Mouse (Mus musculus) retina, postnatal 1 day (tissue): ENCODE measurements around the gene Olfr714.
"Not testable (repeated sequence)": the region's sequence is repeated elsewhere in the genome, so short reads cannot be mapped to it uniquely, and the experiment has no call there.

Experiments used
- DNase-seq: peaks from one replicate; pipeline ENCODE4 v3.0.0-alpha.2; 2012

Gene Olfr714

DNA sequence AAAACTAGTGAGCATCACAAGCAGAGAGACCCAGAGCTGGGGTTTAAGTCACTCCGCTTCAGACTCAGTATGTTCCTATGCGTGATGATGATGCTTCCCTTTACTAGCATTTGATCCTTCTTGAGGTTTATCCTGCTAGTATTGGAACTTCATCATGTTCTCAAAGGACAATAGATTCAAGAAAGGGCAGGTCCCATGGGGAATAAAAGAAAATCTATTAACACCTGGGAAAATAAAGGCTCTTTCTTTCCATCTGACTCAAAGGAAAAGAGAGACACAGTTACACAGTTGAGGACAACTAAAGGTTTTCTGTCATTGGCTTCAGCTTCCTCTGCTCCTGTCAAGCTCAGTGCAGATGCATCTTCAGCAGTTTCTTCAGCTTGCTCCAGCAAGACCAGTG lies at the start of gene Olfr714:
Gene Olfr714 (plus strand): TSS at position 301 of the 400 bp plus-strand sequence.
- no peak for DNase-seq

DNA sequence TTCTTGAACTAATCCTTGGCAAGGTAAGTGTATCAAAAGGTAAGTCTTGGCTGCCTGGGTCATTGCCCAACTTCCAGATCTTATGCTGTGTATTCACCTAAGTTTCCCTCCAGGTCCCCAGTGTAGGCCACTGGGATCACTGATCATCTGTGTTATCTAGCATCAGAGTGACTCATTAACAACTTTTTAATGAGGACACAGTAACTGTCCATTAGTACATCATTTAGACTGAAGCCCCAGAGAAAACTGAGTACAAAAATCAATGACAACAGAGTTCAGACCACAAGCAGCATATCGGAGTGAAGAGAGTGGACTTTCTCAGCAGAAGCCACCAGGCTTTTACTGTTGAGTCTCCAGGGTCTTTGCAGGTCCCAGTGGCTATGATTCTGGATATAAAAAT lies 39.9 kb upstream of the Olfr714 start, which contains the start of gene Olfr713:
Gene Olfr713 (plus strand): TSS at position 301 of the 400 bp plus-strand sequence.
- DNase-seq, result no peak

DNA sequence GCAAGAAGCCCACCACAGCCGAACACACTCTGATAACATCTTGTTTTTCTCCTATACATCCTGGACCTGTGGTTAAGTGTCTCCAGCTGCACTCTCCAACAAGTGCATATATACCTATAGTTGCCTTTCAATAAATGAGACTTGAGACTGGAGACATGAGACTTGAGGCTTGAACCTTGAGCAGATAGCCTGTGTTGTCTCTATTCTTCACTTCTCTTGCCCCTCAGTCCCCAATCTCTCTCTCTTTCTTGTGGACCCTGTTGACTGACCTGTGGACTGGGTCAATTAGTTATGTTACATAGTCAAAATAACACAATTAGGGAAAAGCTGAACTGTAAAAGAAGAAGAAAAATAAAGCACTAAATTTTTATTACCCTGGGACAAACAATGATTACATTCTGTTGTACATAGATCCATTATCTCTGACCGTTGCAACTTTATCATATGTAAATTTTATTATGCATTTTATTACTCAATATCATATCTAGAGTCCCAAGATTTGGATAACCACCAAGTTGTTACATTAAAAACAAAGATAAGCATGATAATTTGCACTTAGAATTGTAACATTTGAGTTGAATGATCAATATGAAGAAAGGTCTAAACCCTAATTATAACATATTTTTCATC lies 30.7 kb upstream of the Olfr714 start:
- no peak for DNase-seq

DNA sequence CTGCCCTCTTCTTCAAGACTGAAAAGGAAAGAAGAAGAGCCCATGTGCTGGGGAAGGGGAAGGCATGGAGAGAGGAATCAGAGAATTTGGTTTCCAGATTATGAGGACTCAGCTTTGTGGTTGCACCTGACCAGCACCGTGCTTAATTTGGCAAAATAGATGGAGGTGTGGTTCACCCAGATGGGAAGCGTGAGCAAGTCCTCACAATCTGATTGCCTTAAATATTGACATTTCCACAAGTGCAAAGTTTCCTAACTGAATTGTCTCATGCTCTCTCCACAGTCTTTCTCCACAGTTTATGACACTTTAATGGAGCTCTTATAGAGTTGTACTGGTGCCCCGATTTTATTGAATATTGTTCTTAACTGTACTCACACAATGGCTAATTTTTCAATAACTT lies 27.6 kb upstream of the Olfr714 start:
- DNase-seq, result no peak

DNA sequence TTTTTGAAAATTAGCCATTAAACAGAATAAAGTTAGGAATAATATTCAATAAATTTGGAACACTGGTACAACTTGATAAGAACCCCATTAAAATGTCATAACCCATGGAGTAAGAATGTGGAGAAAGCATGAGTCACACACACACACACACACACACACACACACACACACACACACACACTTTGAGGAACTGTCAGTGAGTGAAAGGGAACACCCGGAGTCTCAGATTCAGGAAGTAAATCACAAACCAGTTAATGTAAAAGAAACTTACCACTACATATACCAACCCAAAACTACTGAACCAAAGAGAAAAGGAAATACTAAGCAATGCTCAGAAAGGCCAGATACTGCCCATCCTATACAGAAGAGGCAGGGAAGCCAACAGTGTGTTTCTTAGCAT lies 26.4 kb upstream of the Olfr714 start:
- DNase-seq, result no peak

DNA sequence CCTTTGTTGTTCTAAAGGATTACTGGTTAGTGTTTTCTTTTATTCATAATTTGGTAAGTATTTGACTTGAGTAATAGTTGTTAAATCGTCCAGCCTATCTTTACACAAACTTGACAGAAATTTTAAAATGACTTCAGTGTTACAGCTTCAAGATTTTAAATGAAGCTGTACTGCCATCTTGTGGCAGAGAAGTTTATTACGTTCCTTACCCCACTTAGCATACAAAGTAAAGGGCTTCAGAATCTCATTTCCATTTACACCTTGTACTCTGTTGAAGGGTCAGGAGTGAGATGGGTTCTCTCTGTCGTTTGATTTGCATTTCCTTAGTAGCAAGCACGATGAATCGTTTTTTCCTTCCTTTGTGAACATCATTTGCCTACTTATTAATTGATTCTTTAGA lies 24.9 kb upstream of the Olfr714 start:
- DNase-seq, result peak; percentile 59

DNA sequence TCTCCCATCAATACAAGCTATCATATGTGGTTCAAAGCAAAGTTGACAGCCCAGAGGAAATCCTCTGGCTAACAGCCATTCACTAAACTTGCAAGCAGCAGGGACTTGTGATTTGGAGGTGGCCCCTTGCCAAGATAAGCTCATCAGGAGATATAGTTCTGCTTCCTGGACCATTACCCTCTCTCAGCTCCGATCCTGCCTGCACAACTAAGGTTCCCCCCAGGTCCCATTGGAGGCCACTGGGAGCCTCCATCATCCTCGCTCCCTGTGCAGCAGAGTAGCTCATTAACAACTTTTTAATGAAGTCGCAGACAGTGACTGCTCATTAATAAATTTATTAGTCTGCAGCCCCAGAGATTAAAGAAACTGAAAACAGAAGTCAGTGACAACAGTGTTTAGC lies 23.2 kb upstream of the Olfr714 start:
- DNase-seq, result no peak

DNA sequence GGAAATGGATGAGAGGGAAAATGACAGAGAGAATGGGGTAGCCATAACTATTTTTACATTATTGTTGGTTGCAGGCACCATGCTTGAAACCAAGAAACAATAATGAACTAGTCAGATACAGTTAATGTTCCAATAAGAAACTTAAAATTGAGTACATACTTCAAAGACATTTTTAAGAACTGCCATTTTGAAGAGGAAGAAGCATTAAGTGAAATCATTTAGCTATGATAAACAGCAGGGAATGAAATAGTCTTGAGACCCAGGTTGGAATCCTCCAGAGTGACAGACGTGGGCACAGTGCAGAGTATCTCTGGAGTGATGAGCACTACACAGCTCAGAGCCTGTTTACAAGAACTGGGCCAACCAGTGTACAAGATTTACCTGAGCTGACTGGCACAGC lies 22.1 kb downstream of the Olfr714 start, which contains the start of gene Olfr17:
Gene Olfr17 (plus strand): TSS at position 301 of the 400 bp plus-strand sequence.
- no peak for DNase-seq

DNA sequence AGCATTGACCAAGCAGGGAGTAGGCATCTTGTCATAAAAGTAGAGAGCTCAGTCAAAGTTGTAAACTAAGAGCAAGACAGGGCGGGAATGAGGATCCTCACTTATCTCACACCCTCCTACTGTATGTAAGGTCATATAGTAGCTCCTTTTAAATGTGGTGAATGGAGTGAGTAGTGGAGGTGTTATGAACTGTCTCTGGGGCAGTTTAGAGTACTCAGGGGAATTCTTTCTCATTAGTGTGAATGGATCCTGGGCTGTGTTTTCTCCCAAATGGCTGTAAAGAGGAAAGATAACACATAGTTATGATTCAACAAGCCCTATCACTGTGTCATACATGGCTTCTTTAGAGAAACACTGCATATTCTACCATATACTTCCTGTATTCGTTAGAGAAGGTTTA lies 39.5 kb downstream of the Olfr714 start, which contains the start of gene Olfr715b:
Gene Olfr715b (minus strand): TSS at position 101 of the 400 bp plus-strand sequence.
- DNase-seq, result not testable (repeated sequence)
